Mouse (Mus musculus) B cell, adult 67 days (primary cell): ENCODE data around the gene Ndufs1. TPM values are rescaled to one million over a fixed set of nuclear protein-coding genes. Genes with fewer than 3 reads are reported as not detected.

Experiments used
- total RNA-seq, 2 experiments: library from RNA; stranded (reverse); gene quantifications; 4 replicates each; pipeline ENCODE4 v1.2.4; 2023

Ndufs1 gene
- 10 to 100 TPM; 76.0 to 92.9 TPM for total RNA-seq

DNA sequence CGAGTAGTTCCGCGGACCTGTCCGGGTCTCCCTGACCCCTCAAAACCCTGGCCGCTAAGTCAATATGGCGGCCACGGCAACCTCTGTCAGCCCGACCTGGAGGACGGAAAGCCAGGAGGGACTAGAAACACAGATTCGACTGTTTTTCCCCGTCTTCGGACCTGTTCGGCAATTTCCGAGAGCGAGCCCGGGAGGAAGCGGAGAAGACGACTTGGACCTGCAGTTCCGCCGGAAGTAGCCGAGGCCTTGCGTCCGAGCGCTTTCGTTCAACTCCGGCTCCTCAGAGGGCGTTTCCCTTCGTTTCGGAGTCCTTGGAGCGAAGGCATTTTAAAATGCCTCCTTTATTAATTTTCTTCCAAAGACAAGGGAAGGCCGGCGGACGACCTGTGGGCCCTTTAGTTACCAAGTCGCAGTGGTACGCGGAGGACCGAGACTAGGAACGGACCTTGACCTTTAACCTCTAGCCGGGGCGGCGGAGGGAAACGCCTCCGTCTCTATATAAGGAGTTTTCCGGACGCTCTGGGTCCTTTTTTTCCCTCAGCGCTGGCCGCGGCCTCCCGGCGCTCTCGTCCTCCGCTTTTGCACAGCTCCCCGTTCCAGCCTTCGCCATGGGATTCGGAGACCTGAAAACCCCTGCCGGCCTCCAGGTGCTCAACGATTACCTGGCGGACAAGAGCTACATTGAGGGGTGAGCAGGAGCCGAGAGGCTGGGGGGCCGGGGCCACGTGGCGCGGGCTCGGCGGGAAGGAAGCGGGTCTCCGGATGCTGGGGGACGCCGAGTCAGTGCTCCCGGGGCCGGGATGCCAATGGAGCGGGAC lies at the start of gene Ndufs1, which contains the start of gene Eef1b2:
TSS of gene Ndufs1 (minus strand) at position 230 of the 818 bp plus-strand sequence.
TSS of gene Eef1b2 (plus strand) at position 222 of the 818 bp plus-strand sequence.

DNA sequence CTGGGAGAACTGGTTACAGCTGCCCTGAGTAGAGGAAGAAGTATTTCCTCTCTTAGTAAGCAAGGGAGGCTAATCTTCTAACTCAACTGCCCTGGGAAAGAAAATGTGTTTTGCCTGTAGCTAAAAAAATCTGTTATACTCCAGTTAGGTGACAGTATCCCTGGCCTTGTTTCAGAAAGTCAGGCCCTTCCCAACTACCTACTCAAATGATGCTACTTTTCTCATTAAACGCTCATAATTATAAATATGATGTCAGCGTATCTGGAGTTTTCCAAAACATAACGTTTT lies 37.6 kb upstream of the Ndufs1 start, which contains the start of gene Gpr1:
TSS of gene Gpr1 (minus strand) at position 273 of the 288 bp plus-strand sequence.

DNA sequence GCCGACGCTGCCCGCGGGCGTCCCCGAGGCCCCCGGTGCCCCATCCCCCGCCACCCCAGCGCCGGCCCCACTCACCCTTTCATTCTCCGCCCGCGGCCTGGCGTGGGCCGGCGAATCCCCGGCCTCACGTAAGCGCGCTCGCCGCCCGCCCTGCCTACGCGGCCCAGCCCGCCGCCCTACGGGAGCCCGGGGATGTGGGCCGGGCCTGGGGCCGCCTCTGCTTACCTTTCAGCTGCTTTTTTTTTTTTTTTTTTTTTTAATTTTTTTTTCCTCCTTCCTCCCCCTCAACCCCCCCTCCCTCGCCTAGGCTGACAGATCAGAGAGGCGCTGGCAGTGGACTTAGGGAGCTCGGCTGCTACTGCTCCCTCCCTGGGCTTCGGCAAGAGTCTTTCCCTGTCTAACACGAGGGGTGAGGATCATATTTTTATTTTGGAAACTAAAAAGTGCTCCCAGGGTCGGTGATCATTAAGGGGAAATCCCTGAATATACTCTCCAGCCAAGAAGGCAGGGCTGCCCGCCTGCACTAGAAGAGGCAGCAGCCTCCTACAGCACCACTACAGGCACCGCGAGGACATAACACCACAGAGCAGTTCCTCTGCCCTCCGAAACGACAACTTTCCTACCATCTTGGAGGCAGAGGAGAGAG lies 62.4 kb downstream of the Ndufs1 start, which contains the start of gene Ino80d:
TSS of gene Ino80d (minus strand) at position 532 of the 646 bp plus-strand sequence.

Other genes starting within 250 kb of the Ndufs1 start
- 10 to 100 TPM; 90.4 to 93.0 TPM for gene Ino80d, start 62.2 kb downstream of the Ndufs1 start, total RNA-seq
- 1,000 to 10,000 TPM in 1 of 2 experiments, 100 to 1,000 TPM in 1; 969 to 1,030 TPM for gene Eef1b2, start within 50 bp of the Ndufs1 start, total RNA-seq
- not detected for gene Gpr1, start 37.7 kb upstream of the Ndufs1 start, total RNA-seq
- not detected for gene Zdbf2, start 96.4 kb upstream of the Ndufs1 start, total RNA-seq